Mouse (Mus musculus): ENCODE measurements around the gene Vps53. TPM values are rescaled to one million over a fixed set of nuclear protein-coding genes. Genes with fewer than 3 reads are reported as not detected.

The Vps53 gene
- polyA plus RNA-seq, 1 experiment from 2014 or later = 28.5 TPM

GRCm38 (mm10) chr11:76146187-76147010, 33.0 kb downstream of the Vps53 start:
- ATAC-seq (no peak), DNase-seq (ENCODE audit: low spot score) (peak; percentile 52)
- Histone ChIP-seq H3K36me3 (ENCODE audit: insufficient read depth, low read length) (no peaks in the 10 kb centered on the region), H3K27me3 (replicated peaks; ENCODE audit: insufficient read depth, low read length) (no peaks in the 10 kb centered on the region), H3K4me3 (ENCODE audit: low read depth, low read length) (no peak overlapping the region), H3K27ac (ENCODE audit: low read length) (no peak overlapping the region), H3K9ac (replicated peaks; ENCODE audit: low read depth) (no peak overlapping the region), H3K4me2 (replicated peaks; ENCODE audit: low read depth, low read length) (no peak overlapping the region), H3K9me3 (ENCODE audit: low read length) (no peaks in the 10 kb centered on the region), H3K4me1 (ENCODE audit: insufficient read depth, low read depth, low read length) (no peaks in the 10 kb centered on the region)
- no peak for TF ChIP-seq CTCF (IDR thresholded peaks at IDR 0.05)
- no peak for TF ChIP-seq EP300 (IDR thresholded peaks at IDR 0.05)
- 64% methylated on average over 8 of the region's 8 CpGs for WGBS

GRCm38 (mm10) chr11:76145169-76145568, 34.3 kb downstream of the Vps53 start:
- 93% methylated on average over 1 of the region's 1 CpGs for WGBS
- Histone ChIP-seq H3K27me3 (replicated peaks; ENCODE audit: insufficient read depth, low read length) (no peaks in the 10 kb centered on the region), H3K36me3 (ENCODE audit: insufficient read depth, low read length) (no peaks in the 10 kb centered on the region), H3K9me3 (ENCODE audit: low read length) (no peaks in the 10 kb centered on the region), H3K4me3 (ENCODE audit: low read depth, low read length) (no peak overlapping the region), H3K4me1 (ENCODE audit: insufficient read depth, low read depth, low read length) (no peaks in the 10 kb centered on the region), H3K4me2 (replicated peaks; ENCODE audit: low read depth, low read length) (no peak overlapping the region), H3K9ac (replicated peaks; ENCODE audit: low read depth) (no peak overlapping the region), H3K27ac (ENCODE audit: low read length) (no peak overlapping the region)
- no peak for TF ChIP-seq EP300 (IDR thresholded peaks at IDR 0.05)
- no peak for TF ChIP-seq CTCF (IDR thresholded peaks at IDR 0.05)
- DNase-seq (ENCODE audit: low spot score) (no peak), ATAC-seq (no peak)

- ATAC-seq (no peak), DNase-seq (ENCODE audit: low spot score) (no peak)
- no peaks in the 10 kb centered on the region for H3K36me3 ChIP-seq (ENCODE audit: insufficient read depth, low read length)
- H3K27me3 ChIP-seq (replicated peaks; ENCODE audit: insufficient read depth, low read length) = no peaks in the 10 kb centered on the region
- H3K4me2 ChIP-seq (replicated peaks; ENCODE audit: low read depth, low read length) = no peak overlapping the region
- H3K9ac ChIP-seq (replicated peaks; ENCODE audit: low read depth) = no peak overlapping the region
- H3K27ac ChIP-seq (ENCODE audit: low read length) = no peak overlapping the region
- WGBS = 96% methylated on average over 8 of the region's 8 CpGs
- no peak overlapping the region for H3K4me3 ChIP-seq (ENCODE audit: low read depth, low read length)
- H3K4me1 ChIP-seq (ENCODE audit: insufficient read depth, low read depth, low read length) = no peaks in the 10 kb centered on the region
- H3K9me3 ChIP-seq (ENCODE audit: low read length) = no peaks in the 10 kb centered on the region
- TF ChIP-seq CTCF (IDR thresholded peaks at IDR 0.05) (no peak), EP300 (IDR thresholded peaks at IDR 0.05) (no peak)
Observed at GRCm38 (mm10) chr11:76144386-76144785, 35.1 kb downstream of the Vps53 start.

GRCm38 (mm10) chr11:76137996-76138395, 41.5 kb downstream of the Vps53 start:
- no peak for DNase-seq (ENCODE audit: low spot score)
- Histone ChIP-seq H3K4me1 (ENCODE audit: insufficient read depth, low read depth, low read length) (no peaks in the 10 kb centered on the region), H3K4me3 (ENCODE audit: low read depth, low read length) (no peak overlapping the region), H3K36me3 (ENCODE audit: insufficient read depth, low read length) (peaks cover 19% of the 10 kb centered on the region), H3K9ac (replicated peaks; ENCODE audit: low read depth) (no peak overlapping the region), H3K4me2 (replicated peaks; ENCODE audit: low read depth, low read length) (no peak overlapping the region), H3K27me3 (replicated peaks; ENCODE audit: insufficient read depth, low read length) (no peaks in the 10 kb centered on the region), H3K9me3 (ENCODE audit: low read length) (no peaks in the 10 kb centered on the region), H3K27ac (ENCODE audit: low read length) (no peak overlapping the region)
- TF ChIP-seq EP300 (IDR thresholded peaks at IDR 0.05) (no peak), CTCF (IDR thresholded peaks at IDR 0.05) (no peak)
- 85% methylated on average over 3 of the region's 3 CpGs for WGBS
- ATAC-seq = no peak

- no peak overlapping the region for H3K4me3 ChIP-seq (ENCODE audit: low read depth, low read length)
- H3K27me3 ChIP-seq (replicated peaks; ENCODE audit: insufficient read depth, low read length) = no peaks in the 10 kb centered on the region
- TF ChIP-seq CTCF (IDR thresholded peaks at IDR 0.05) = no peak
- TF ChIP-seq EP300 (IDR thresholded peaks at IDR 0.05) = no peak
- H3K27ac ChIP-seq (ENCODE audit: low read length) = no peak overlapping the region
- no peaks in the 10 kb centered on the region for H3K9me3 ChIP-seq (ENCODE audit: low read length)
- H3K4me1 ChIP-seq (ENCODE audit: insufficient read depth, low read depth, low read length) = no peaks in the 10 kb centered on the region
- DNase-seq (ENCODE audit: low spot score) (no peak), ATAC-seq (no peak)
- peaks cover 19% of the 10 kb centered on the region for H3K36me3 ChIP-seq (ENCODE audit: insufficient read depth, low read length)
- H3K9ac ChIP-seq (replicated peaks; ENCODE audit: low read depth) = no peak overlapping the region
- 84% methylated on average over 7 of the region's 7 CpGs for WGBS
- H3K4me2 ChIP-seq (replicated peaks; ENCODE audit: low read depth, low read length) = no peak overlapping the region
Observed at GRCm38 (mm10) chr11:76135641-76136437, 43.6 kb downstream of the Vps53 start.

DNA sequence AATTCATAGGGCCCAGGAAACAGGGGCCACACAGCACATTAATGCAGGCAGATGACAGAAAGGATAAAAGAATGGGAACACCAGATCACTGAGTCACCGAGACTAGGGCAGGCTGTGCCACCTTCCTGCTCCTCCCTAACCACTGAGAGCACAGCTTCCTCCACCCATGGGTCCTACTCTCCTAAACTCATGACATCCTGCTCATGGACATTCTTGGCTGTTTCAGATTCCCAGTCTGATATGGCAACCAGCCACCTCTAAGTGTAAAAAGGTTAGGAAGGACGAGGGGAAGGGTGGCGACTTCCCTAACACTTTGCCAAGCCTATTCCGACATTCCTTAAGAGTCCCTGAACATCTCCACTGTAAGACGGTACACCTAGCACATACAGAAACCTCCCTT, 48.6 kb downstream of the Vps53 start:
- WGBS = 47% methylated on average over 5 of the region's 5 CpGs
- Histone ChIP-seq H3K9ac (replicated peaks; ENCODE audit: low read depth) (no peak overlapping the region), H3K4me3 (ENCODE audit: low read depth, low read length) (no peak overlapping the region), H3K36me3 (ENCODE audit: insufficient read depth, low read length) (peaks cover 13% of the 10 kb centered on the region), H3K4me1 (ENCODE audit: insufficient read depth, low read depth, low read length) (no peaks in the 10 kb centered on the region), H3K27me3 (replicated peaks; ENCODE audit: insufficient read depth, low read length) (no peaks in the 10 kb centered on the region), H3K9me3 (ENCODE audit: low read length) (no peaks in the 10 kb centered on the region), H3K4me2 (replicated peaks; ENCODE audit: low read depth, low read length) (no peak overlapping the region), H3K27ac (ENCODE audit: low read length) (peak overlapping the region; percentile 14; the same call in 1 of the 2 replicates)
- DNase-seq (ENCODE audit: low spot score) (peak; percentile 73), ATAC-seq (peak; percentile 96)
- TF ChIP-seq CTCF (IDR thresholded peaks at IDR 0.05) (no peak), EP300 (IDR thresholded peaks at IDR 0.05) (peak; percentile 93)
